Mouse (Mus musculus): ENCODE data around the gene Tex264. TPM values are rescaled to one million over a fixed set of nuclear protein-coding genes. Genes with fewer than 3 reads are reported as not detected.
A peak's percentile ranks its signal among the peaks of the same experiment; 100 is the strongest.

Gene Tex264
- total RNA-seq (2012; rRNA removed), result 65.9 and 70.5 TPM in 2 replicates

DNA sequence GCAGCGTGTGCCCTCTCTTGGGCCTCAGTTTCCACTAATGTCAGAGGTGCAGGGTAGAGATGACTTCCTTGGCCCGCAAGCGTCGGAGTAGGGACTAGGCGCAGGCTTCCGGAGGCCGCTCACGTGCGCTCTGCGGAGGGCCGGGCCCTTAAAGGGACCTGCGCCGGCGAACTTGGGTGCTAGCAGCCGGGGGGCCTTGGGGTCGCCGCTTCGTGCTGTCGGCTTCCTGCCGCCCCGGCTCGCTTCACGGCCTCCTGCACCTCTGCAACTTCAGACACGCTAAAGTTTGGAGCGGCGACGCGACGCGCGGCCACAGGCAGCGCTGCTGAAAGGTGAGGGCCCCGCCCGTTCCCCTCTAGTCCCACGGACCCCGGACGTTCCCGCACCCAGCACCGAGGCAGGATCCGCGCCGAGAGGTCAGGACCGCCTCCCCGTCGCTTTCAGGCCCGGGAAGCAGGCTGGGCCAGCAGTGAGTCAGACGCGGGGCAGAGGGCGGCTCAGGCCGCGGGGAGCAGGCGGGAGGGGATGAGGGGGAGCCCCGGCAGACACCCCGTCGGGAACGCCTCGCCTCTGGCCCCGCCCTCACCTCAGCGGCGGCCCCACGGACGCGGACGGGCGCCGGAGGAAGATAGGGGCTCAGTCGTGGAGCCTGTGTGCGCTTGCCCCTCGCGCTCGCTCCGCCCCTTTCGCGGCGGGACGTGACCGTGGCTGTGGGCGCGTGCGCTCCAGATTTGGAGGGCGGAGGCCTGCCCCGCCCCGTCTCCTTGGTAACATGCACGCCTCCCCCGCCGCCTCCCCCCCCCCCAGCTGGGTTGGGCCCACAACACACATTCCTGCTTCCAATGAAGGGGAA, at the start of gene Tex264:
Gene Tex264, minus strand, starts transcription at position 679 of the 853 bp plus-strand sequence.
- peak within 1 kb of the TSS; percentile 83 to 85 for H3K4me3 ChIP-seq (ENCODE audit: insufficient read depth in 1 of 2, low read depth in 1 of 2, low read length in 2 of 2, poor library complexity in 1 of 2, severe bottlenecking in 1 of 2)
- in situ Hi-C loops (cut with MboI; ENCODE audit: low sequenced_read_pairs in 2 of 2, unreplicated experiment in 2 of 2), result no loop called here
- peak within 1 kb of the TSS; percentile 61 for H3K27ac ChIP-seq (ENCODE audit: insufficient read depth, low read depth, low read length, poor library complexity, severe bottlenecking)
- DNase-seq (ENCODE audit: low read depth, low spot score), result peak; percentile 69
- H3K9ac ChIP-seq (ENCODE audit: insufficient read depth, low read depth, low read length, poor library complexity, severe bottlenecking), result peak within 1 kb of the TSS; percentile 85
- H3K4me1 ChIP-seq (ENCODE audit: control insufficient read depth in 2 of 2, insufficient read depth in 2 of 2, low read length in 2 of 2, poor library complexity in 1 of 2), result peaks cover 2 to 14% of the 10 kb centered on the region in 2 experiments; a peak in 2 of 4 replicates
- H3K36me3 ChIP-seq (ENCODE audit: control insufficient read depth, insufficient read depth, low read length, poor library complexity, severe bottlenecking), result peaks cover 11% of the 10 kb centered on the region
- TF ChIP-seq HCFC1 (IDR thresholded peaks at IDR 0.05; ENCODE audit: borderline replicate concordance, insufficient read depth, low read length) (no peak; the same call in 1 of the 2 replicates), CHD2 (IDR thresholded peaks at IDR 0.05; ENCODE audit: low read depth, low read length) (no peak), ZC3H11A (IDR thresholded peaks at IDR 0.05; ENCODE audit: borderline replicate concordance, low read depth, low read length) (no peak), MAFK (IDR thresholded peaks at IDR 0.05; ENCODE audit: insufficient read depth, low read depth, low read length) (no peak), ZNF384 (IDR thresholded peaks at IDR 0.05; ENCODE audit: low read depth, low read length) (no peak)
- no peaks in the 10 kb centered on the region for H3K9me3 ChIP-seq (ENCODE audit: control insufficient read depth, insufficient read depth, low read depth, low read length)

DNA sequence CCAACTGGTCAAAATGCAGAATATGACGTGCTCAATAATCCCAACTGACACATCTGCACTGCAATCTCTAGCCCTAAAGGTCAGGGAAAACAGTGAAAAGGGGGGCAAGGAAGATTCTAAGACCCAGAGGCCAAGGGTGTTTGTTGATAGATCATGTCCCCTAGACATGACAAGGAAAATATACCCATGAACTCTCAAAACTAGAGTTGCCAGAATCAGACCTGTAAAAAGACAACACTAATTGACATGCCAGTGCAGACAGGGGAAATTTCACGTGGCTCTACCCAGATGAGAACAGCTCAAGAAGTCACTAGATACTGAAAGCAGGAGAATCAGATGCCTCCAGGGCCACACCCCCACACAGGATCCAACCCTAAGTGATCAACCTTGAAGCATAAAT, 48.0 kb upstream of the Tex264 start:
- H3K27ac ChIP-seq (ENCODE audit: insufficient read depth, low read depth, low read length, poor library complexity, severe bottlenecking), result no peak overlapping the region
- in situ Hi-C loops (cut with MboI; ENCODE audit: low sequenced_read_pairs in 2 of 2, unreplicated experiment in 2 of 2), result no loop called here
- DNase-seq (ENCODE audit: low read depth, low spot score), result no peak
- H3K4me3 ChIP-seq (ENCODE audit: insufficient read depth in 1 of 2, low read depth in 1 of 2, low read length in 2 of 2, poor library complexity in 1 of 2, severe bottlenecking in 1 of 2), result no peak overlapping the region
- no peaks in the 10 kb centered on the region for H3K36me3 ChIP-seq (ENCODE audit: control insufficient read depth, insufficient read depth, low read length, poor library complexity, severe bottlenecking)
- TF ChIP-seq CHD2 (IDR thresholded peaks at IDR 0.05; ENCODE audit: low read depth, low read length) (no peak), MAFK (IDR thresholded peaks at IDR 0.05; ENCODE audit: insufficient read depth, low read depth, low read length) (no peak), ZC3H11A (IDR thresholded peaks at IDR 0.05; ENCODE audit: borderline replicate concordance, low read depth, low read length) (no peak), ZNF384 (IDR thresholded peaks at IDR 0.05; ENCODE audit: low read depth, low read length) (no peak), HCFC1 (IDR thresholded peaks at IDR 0.05; ENCODE audit: borderline replicate concordance, insufficient read depth, low read length) (no peak)
- H3K4me1 ChIP-seq (ENCODE audit: control insufficient read depth in 2 of 2, insufficient read depth in 2 of 2, low read length in 2 of 2, poor library complexity in 1 of 2), result no peaks in the 10 kb centered on the region; a peak in 1 of 4 replicates
- no peak overlapping the region for H3K9ac ChIP-seq (ENCODE audit: insufficient read depth, low read depth, low read length, poor library complexity, severe bottlenecking)
- H3K9me3 ChIP-seq (ENCODE audit: control insufficient read depth, insufficient read depth, low read depth, low read length), result no peaks in the 10 kb centered on the region

DNA sequence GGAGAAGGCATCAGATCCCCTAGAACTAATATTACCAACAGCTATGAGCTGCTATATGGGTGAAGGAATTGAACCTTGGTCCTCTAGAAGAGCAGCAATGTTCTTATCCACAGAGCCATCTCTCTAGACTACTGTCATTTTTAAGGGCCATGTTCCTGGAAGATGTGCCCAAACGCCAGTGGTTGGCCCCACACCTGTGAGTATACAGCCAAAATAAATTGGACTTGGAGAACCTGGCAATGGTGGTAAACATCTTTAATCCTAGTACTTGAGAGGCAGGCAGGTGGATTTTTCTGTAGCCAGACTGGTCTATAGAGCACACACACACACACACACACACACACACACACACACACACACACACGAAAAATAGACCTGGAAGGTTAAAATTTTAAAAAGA, 43.7 kb upstream of the Tex264 start:
- no peaks in the 10 kb centered on the region for H3K9me3 ChIP-seq (ENCODE audit: control insufficient read depth, insufficient read depth, low read depth, low read length)
- no peak overlapping the region for H3K4me3 ChIP-seq (ENCODE audit: insufficient read depth in 1 of 2, low read depth in 1 of 2, low read length in 2 of 2, poor library complexity in 1 of 2, severe bottlenecking in 1 of 2)
- H3K36me3 ChIP-seq (ENCODE audit: control insufficient read depth, insufficient read depth, low read length, poor library complexity, severe bottlenecking), result no peaks in the 10 kb centered on the region
- DNase-seq (ENCODE audit: low read depth, low spot score), result no peak
- H3K27ac ChIP-seq (ENCODE audit: insufficient read depth, low read depth, low read length, poor library complexity, severe bottlenecking), result no peak overlapping the region
- in situ Hi-C loops (cut with MboI; ENCODE audit: low sequenced_read_pairs in 2 of 2, unreplicated experiment in 2 of 2), result no loop called here
- H3K4me1 ChIP-seq (ENCODE audit: control insufficient read depth in 2 of 2, insufficient read depth in 2 of 2, low read length in 2 of 2, poor library complexity in 1 of 2), result 0 out of 4 replicates have a peak, but pooled peaks cover 0 to 2% of the 10 kb centered on the region in 2 experiments
- no peak overlapping the region for H3K9ac ChIP-seq (ENCODE audit: insufficient read depth, low read depth, low read length, poor library complexity, severe bottlenecking)
- TF ChIP-seq ZC3H11A (IDR thresholded peaks at IDR 0.05; ENCODE audit: borderline replicate concordance, low read depth, low read length), result no peak
- TF ChIP-seq MAFK (IDR thresholded peaks at IDR 0.05; ENCODE audit: insufficient read depth, low read depth, low read length), result no peak
- TF ChIP-seq HCFC1 (IDR thresholded peaks at IDR 0.05; ENCODE audit: borderline replicate concordance, insufficient read depth, low read length), result no peak
- no peak for TF ChIP-seq ZNF384 (IDR thresholded peaks at IDR 0.05; ENCODE audit: low read depth, low read length)
- TF ChIP-seq CHD2 (IDR thresholded peaks at IDR 0.05; ENCODE audit: low read depth, low read length), result no peak

DNA sequence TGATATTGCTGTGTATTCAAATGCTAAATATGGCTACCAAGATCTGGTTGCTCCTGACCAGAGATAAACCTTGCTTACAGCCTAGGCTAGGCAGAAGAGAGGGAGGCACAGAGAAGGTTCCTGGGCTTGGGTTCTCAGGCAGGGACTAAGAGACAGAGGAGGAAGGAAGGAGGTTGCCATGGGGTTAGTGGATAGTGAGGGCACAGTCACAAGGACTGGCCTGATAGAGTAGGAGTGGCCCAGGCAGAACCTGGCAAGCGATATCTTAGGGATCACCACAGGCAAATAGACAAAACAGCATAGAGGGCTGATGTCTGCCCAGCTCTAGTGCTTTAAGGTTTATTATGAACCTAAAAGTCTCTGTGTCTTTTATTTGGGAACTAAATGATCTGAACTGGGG, 41.2 kb upstream of the Tex264 start:
- H3K27ac ChIP-seq (ENCODE audit: insufficient read depth, low read depth, low read length, poor library complexity, severe bottlenecking), result no peak overlapping the region
- no peaks in the 10 kb centered on the region for H3K9me3 ChIP-seq (ENCODE audit: control insufficient read depth, insufficient read depth, low read depth, low read length)
- no peak overlapping the region for H3K9ac ChIP-seq (ENCODE audit: insufficient read depth, low read depth, low read length, poor library complexity, severe bottlenecking)
- TF ChIP-seq MAFK (IDR thresholded peaks at IDR 0.05; ENCODE audit: insufficient read depth, low read depth, low read length), result no peak
- TF ChIP-seq HCFC1 (IDR thresholded peaks at IDR 0.05; ENCODE audit: borderline replicate concordance, insufficient read depth, low read length), result no peak
- TF ChIP-seq ZC3H11A (IDR thresholded peaks at IDR 0.05; ENCODE audit: borderline replicate concordance, low read depth, low read length), result no peak
- no peak for TF ChIP-seq CHD2 (IDR thresholded peaks at IDR 0.05; ENCODE audit: low read depth, low read length)
- no peak for DNase-seq (ENCODE audit: low read depth, low spot score)
- H3K36me3 ChIP-seq (ENCODE audit: control insufficient read depth, insufficient read depth, low read length, poor library complexity, severe bottlenecking), result peaks cover 2% of the 10 kb centered on the region; the same call in 1 of the 2 replicates
- in situ Hi-C loops (cut with MboI; ENCODE audit: low sequenced_read_pairs in 2 of 2, unreplicated experiment in 2 of 2), result no loop called here
- no peak overlapping the region for H3K4me3 ChIP-seq (ENCODE audit: insufficient read depth in 1 of 2, low read depth in 1 of 2, low read length in 2 of 2, poor library complexity in 1 of 2, severe bottlenecking in 1 of 2)
- H3K4me1 ChIP-seq (ENCODE audit: control insufficient read depth in 2 of 2, insufficient read depth in 2 of 2, low read length in 2 of 2, poor library complexity in 1 of 2), result 0 out of 4 replicates have a peak, but pooled peaks cover 0 to 2% of the 10 kb centered on the region in 2 experiments

All from ES-E14 (cell line).